Mouse (Mus musculus): ENCODE data around the gene Gpr153. TPM values are rescaled to one million over a fixed set of nuclear protein-coding genes. Genes with fewer than 3 reads are reported as not detected.
"Not testable (repeated sequence)": the region's sequence is repeated elsewhere in the genome, so short reads cannot be mapped to it uniquely, and the experiment has no call there.

Gpr153 gene
- 4.6 and 5.2 TPM in 2 replicates for polyA plus RNA-seq (2015; fragmentation: Nextera tagmentation; extraction: Ambion mirVana)

DNA sequence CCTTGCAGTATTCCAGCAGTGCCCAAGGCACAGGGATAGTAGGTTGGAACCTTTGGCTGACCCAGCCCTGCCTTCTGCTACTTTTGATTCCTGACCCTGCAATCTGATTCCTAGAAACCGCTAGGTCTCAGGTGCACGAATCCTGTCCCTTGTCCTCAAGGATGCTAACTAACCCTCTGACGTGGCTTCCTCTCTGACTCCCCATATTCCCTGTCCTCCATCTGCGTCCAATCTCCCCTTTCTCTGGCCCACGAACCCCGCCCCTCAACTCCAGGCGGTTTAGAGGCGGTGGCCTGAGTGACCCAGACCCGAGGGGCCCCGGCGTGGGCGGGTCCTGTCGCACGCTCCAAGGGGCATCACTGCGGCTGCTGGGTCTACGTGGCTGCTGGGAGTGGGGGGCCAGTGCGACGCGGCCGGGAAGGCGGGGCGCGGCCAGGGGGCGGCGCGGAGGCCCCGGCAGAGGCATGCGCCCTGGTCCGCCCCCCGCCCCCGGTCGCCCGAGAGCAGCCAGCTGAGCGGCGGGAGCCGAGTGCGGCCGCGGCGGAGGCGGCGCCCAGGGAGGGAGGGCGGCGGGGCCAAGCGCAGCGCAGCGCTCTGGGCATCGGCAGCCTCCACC is at the start of gene Gpr153:
Gpr153 (plus strand) TSS at position 612 of the 616 bp plus-strand sequence.
- Histone ChIP-seq H3K4me3 (replicated peaks; ENCODE audit: low read depth, low read length) (peak within 1 kb of the TSS; percentile 57), H3K9me3 (replicated peaks; ENCODE audit: low read length) (no peaks in the 10 kb centered on the region), H3K4me2 (ENCODE audit: low read length) (peak within 1 kb of the TSS; percentile 91), H3K27me3 (ENCODE audit: insufficient read depth, low read length) (no peaks in the 10 kb centered on the region), H3K4me1 (replicated peaks; ENCODE audit: insufficient read depth, low read length) (peaks cover 13% of the 10 kb centered on the region; the same call in 1 of the 2 replicates), H3K36me3 (ENCODE audit: insufficient read depth, low read length) (no peaks in the 10 kb centered on the region), H3K27ac (peak within 1 kb of the TSS; percentile 66), H3K9ac (ENCODE audit: low read depth, low read length) (peak within 1 kb of the TSS; percentile 58)
- peak; percentile 40 for ATAC-seq (replicated peaks; ENCODE audit: low FRiP score, low read depth)
- no peak for TF ChIP-seq CTCF (IDR thresholded peaks at IDR 0.05; ENCODE audit: low read depth)
- 1% methylated on average over 28 of the region's 48 CpGs for WGBS
- peak; percentile 76 for DNase-seq (ENCODE audit: low spot score)

DNA sequence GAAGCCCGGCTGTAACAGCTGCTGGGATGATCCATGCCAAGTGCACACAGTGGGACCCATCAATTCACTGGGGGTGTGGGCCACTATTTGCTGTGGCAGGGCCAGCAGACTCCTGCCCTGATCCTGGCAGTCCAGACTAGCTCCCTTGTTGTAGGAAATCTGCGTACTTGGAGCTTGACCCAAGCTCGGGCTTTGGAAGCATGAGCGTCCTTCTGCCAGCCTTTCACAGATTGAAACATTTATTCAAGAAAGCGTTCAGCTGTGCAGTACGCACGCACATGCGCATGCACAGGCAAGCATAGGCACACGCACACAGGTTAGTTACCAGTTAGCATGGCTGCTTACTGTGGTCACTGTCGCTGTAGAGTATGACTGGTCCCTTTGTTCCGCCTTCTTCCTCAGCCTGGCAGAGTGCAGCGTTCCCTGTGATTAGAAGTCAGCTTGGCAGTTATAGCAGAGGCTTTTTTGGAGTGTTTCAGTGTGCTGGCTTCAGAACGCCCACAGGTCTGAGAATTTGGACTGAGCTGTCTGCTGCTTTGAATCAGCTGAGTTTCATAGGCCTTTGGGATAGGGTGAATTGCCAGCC is 47.0 kb upstream of the Gpr153 start:
- no peak overlapping the region for H3K27ac ChIP-seq

GRCm38 (mm10) chr4:152227749-152228527 is 46.1 kb upstream of the Gpr153 start:
- TF ChIP-seq CTCF (IDR thresholded peaks at IDR 0.05; ENCODE audit: low read depth), result no peak
- Histone ChIP-seq H3K4me3 (replicated peaks; ENCODE audit: low read depth, low read length) (no peak overlapping the region), H3K27me3 (ENCODE audit: insufficient read depth, low read length) (no peaks in the 10 kb centered on the region), H3K4me1 (replicated peaks; ENCODE audit: insufficient read depth, low read length) (no peaks in the 10 kb centered on the region; the same call in 1 of the 2 replicates), H3K36me3 (ENCODE audit: insufficient read depth, low read length) (0 out of 2 replicates have a peak, but pooled peaks cover 3% of the 10 kb centered on the region), H3K27ac (no peak overlapping the region), H3K4me2 (ENCODE audit: low read length) (no peak overlapping the region), H3K9ac (ENCODE audit: low read depth, low read length) (no peak overlapping the region), H3K9me3 (replicated peaks; ENCODE audit: low read length) (no peaks in the 10 kb centered on the region)
- WGBS, result 63% methylated on average over 12 of the region's 12 CpGs
- ATAC-seq (replicated peaks; ENCODE audit: low FRiP score, low read depth) (no peak), DNase-seq (ENCODE audit: low spot score) (no peak)

More for the DNA sequence above, 47.0 kb upstream of the Gpr153 start:
- Histone ChIP-seq H3K9me3 (replicated peaks; ENCODE audit: low read length) (no peaks in the 10 kb centered on the region), H3K4me1 (replicated peaks; ENCODE audit: insufficient read depth, low read length) (peaks cover 3% of the 10 kb centered on the region; the same call in 1 of the 2 replicates), H3K9ac (ENCODE audit: low read depth, low read length) (no peak overlapping the region), H3K36me3 (ENCODE audit: insufficient read depth, low read length) (0 out of 2 replicates have a peak, but pooled peaks cover 3% of the 10 kb centered on the region), H3K4me2 (ENCODE audit: low read length) (no peak overlapping the region), H3K4me3 (replicated peaks; ENCODE audit: low read depth, low read length) (no peak overlapping the region), H3K27me3 (ENCODE audit: insufficient read depth, low read length) (no peaks in the 10 kb centered on the region)
- DNase-seq (ENCODE audit: low spot score), result no peak
- WGBS, result 74% methylated on average over 13 of the region's 13 CpGs
- ATAC-seq (replicated peaks; ENCODE audit: low FRiP score, low read depth), result no peak
- no peak for TF ChIP-seq CTCF (IDR thresholded peaks at IDR 0.05; ENCODE audit: low read depth)

- ATAC-seq (replicated peaks; ENCODE audit: low FRiP score, low read depth); H3K9ac ChIP-seq (ENCODE audit: low read depth, low read length); H3K4me1 ChIP-seq (replicated peaks; ENCODE audit: insufficient read depth, low read length); H3K27me3 ChIP-seq (ENCODE audit: insufficient read depth, low read length); H3K4me2 ChIP-seq (ENCODE audit: low read length); H3K36me3 ChIP-seq (ENCODE audit: insufficient read depth, low read length); DNase-seq (ENCODE audit: low spot score); H3K9me3 ChIP-seq (replicated peaks; ENCODE audit: low read length); H3K27ac ChIP-seq; H3K4me3 ChIP-seq (replicated peaks; ENCODE audit: low read depth, low read length): not testable (repeated sequence)
- WGBS, result 46% methylated on average over 4 of the region's 4 CpGs
Observed at GRCm38 (mm10) chr4:152230331-152230730, 43.7 kb upstream of the Gpr153 start.

DNA sequence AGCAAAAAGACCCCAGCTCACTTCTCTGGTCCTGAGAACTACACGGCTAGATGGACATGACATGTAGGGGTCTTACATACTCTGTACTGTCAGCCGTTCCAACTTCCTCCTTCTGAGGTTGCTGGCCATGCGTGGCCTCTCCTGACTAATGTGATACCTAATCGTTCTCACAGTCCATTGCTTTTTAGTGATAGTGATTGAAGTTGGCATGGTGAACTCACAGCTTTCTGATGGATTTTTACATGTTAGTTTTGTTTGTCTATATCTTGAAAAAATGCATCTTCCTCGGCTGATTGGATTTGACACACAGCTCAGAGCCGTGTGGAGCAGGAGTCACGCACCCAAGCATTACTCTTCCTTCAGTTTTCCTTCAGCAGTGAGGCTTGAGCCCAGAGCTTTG is 42.7 kb upstream of the Gpr153 start:
- no peak for DNase-seq (ENCODE audit: low spot score)
- ATAC-seq (replicated peaks; ENCODE audit: low FRiP score, low read depth), result no peak

GRCm38 (mm10) chr4:152232411-152232903 is 41.6 kb upstream of the Gpr153 start:
- no peak for TF ChIP-seq CTCF (IDR thresholded peaks at IDR 0.05; ENCODE audit: low read depth)
- no peak overlapping the region for H3K27ac ChIP-seq
- H3K9me3 ChIP-seq (replicated peaks; ENCODE audit: low read length), result no peaks in the 10 kb centered on the region
- ATAC-seq (replicated peaks; ENCODE audit: low FRiP score, low read depth) (no peak), DNase-seq (ENCODE audit: low spot score) (no peak)
- no peak overlapping the region for H3K4me3 ChIP-seq (replicated peaks; ENCODE audit: low read depth, low read length)
- no peak overlapping the region for H3K4me2 ChIP-seq (ENCODE audit: low read length)
- 0 out of 2 replicates have a peak, but pooled peaks cover 4% of the 10 kb centered on the region for H3K36me3 ChIP-seq (ENCODE audit: insufficient read depth, low read length)
- 88% methylated on average over 4 of the region's 4 CpGs for WGBS
- no peak overlapping the region for H3K9ac ChIP-seq (ENCODE audit: low read depth, low read length)
- no peaks in the 10 kb centered on the region for H3K27me3 ChIP-seq (ENCODE audit: insufficient read depth, low read length)
- H3K4me1 ChIP-seq (replicated peaks; ENCODE audit: insufficient read depth, low read length), result no peaks in the 10 kb centered on the region; the same call in 1 of the 2 replicates

More for the DNA sequence above, 42.7 kb upstream of the Gpr153 start:
- TF ChIP-seq CTCF (IDR thresholded peaks at IDR 0.05; ENCODE audit: low read depth), result no peak
- Histone ChIP-seq H3K27me3 (ENCODE audit: insufficient read depth, low read length) (no peaks in the 10 kb centered on the region), H3K27ac (no peak overlapping the region), H3K4me2 (ENCODE audit: low read length) (no peak overlapping the region), H3K36me3 (ENCODE audit: insufficient read depth, low read length) (no peaks in the 10 kb centered on the region), H3K4me1 (replicated peaks; ENCODE audit: insufficient read depth, low read length) (no peaks in the 10 kb centered on the region; the same call in 1 of the 2 replicates), H3K9ac (ENCODE audit: low read depth, low read length) (no peak overlapping the region), H3K9me3 (replicated peaks; ENCODE audit: low read length) (no peaks in the 10 kb centered on the region), H3K4me3 (replicated peaks; ENCODE audit: low read depth, low read length) (no peak overlapping the region)
- WGBS, result 57% methylated on average over 7 of the region's 7 CpGs

Measured in kidney, postnatal 0 days (tissue).